In the genomic region with DNA sequence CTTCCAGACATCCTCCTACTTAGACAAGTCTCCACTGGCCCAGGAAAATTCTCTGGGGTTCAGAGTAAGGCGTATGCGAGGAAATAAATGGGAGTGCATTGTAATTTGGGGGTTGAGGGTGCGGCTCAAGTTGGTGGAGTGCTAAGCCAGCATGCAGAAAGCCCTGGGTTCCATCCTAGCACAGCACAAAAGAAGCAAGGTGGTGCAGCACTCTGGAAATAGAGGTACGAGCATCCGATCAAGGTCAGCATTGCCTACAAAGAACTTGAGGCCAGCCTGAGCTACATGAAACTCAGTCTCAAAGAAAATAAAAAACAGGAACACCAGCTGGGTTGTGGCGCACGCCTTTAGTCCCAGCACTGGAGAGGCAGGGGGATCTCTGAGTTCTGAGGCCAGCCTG, we compare ENCODE assay signal across 8 mouse cellular contexts. TPM values are rescaled to one million over a fixed set of nuclear protein-coding genes. Genes with fewer than 3 reads are reported as not detected.
A peak's percentile ranks its signal among the peaks of the same experiment; 100 is the strongest.
DNase-seq lines count a peak whose midpoint lies in the region; ATAC-seq and TF ChIP-seq lines count a peak whose summit lies in the region.

TSS of gene Nanos3 (minus strand) at position 101 of the 400 bp plus-strand sequence.

- TF ChIP-seq CTCF in cerebellum, adult 2 months (IDR thresholded peaks at IDR 0.05; ENCODE audit: borderline replicate concordance, insufficient read depth, low read depth, low read length) = no peak
- TF ChIP-seq CTCF in stomach, postnatal 0 days (IDR thresholded peaks at IDR 0.05; ENCODE audit: low read depth) = no peak

- peak within 1 kb of the TSS; percentile 85 for H3K4me2 ChIP-seq in neural tube, embryonic 11.5 days (ENCODE audit: low read depth)
- peak within 1 kb of the TSS; percentile 75 for H3K4me2 ChIP-seq in limb, embryonic 15.5 days
- peak within 1 kb of the TSS; percentile 95 for H3K4me2 ChIP-seq in stomach, postnatal 0 days (replicated peaks; ENCODE audit: low read depth)

- no peak for TF ChIP-seq POLR2A in cerebellum, adult 2 months (IDR thresholded peaks at IDR 0.05; ENCODE audit: borderline replicate concordance, insufficient read depth, low read length)

- 97% methylated on average over 7 of the region's 7 CpGs for WGBS in cerebellum, adult 2 months
- 89% methylated on average over 7 of the region's 7 CpGs for WGBS in neural tube, embryonic 11.5 days
- 86% methylated on average over 7 of the region's 7 CpGs for WGBS in limb, embryonic 15.5 days
- WGBS in stomach, postnatal 0 days = 79% methylated on average over 7 of the region's 7 CpGs

- peak within 1 kb of the TSS; percentile 88 for H3K4me3 ChIP-seq in cerebellum, adult 2 months (replicated peaks; ENCODE audit: insufficient read depth, low read depth, low read length)
- peak within 1 kb of the TSS; percentile 89 for H3K4me3 ChIP-seq in neural tube, embryonic 11.5 days (ENCODE audit: low read depth, low read length)
- peak within 1 kb of the TSS; percentile 65 for H3K4me3 ChIP-seq in limb, embryonic 15.5 days
- peak within 1 kb of the TSS; percentile 72 for H3K4me3 ChIP-seq in stomach, postnatal 0 days (ENCODE audit: low read depth, low read length)

- H3K27me3 ChIP-seq in cerebellum, adult 2 months (ENCODE audit: control insufficient read depth, insufficient read depth, low read length) = no peaks in the 10 kb centered on the region
- H3K27me3 ChIP-seq in neural tube, embryonic 11.5 days (ENCODE audit: control insufficient read depth, insufficient read depth, low read length) = no peaks in the 10 kb centered on the region
- H3K27me3 ChIP-seq in limb, embryonic 15.5 days = no peaks in the 10 kb centered on the region
- H3K27me3 ChIP-seq in stomach, postnatal 0 days (ENCODE audit: control insufficient read depth, insufficient read depth, low read length) = no peaks in the 10 kb centered on the region

- H3K9ac ChIP-seq in neural tube, embryonic 11.5 days (ENCODE audit: low read length) = peak within 1 kb of the TSS; percentile 100
- H3K9ac ChIP-seq in limb, embryonic 15.5 days = peak within 1 kb of the TSS; percentile 93
- peak within 1 kb of the TSS; percentile 87 for H3K9ac ChIP-seq in stomach, postnatal 0 days (ENCODE audit: low read length)

- no peaks in the 10 kb centered on the region for H3K36me3 ChIP-seq in neural tube, embryonic 11.5 days (ENCODE audit: control insufficient read depth, insufficient read depth, low read length)
- no peaks in the 10 kb centered on the region for H3K36me3 ChIP-seq in limb, embryonic 15.5 days
- H3K36me3 ChIP-seq in stomach, postnatal 0 days (ENCODE audit: control insufficient read depth, insufficient read depth, low read length) = no peaks in the 10 kb centered on the region

- DNase-seq in cerebellum, adult 2 months = no peak
- no peak for DNase-seq in cerebellum, postnatal 10 days
- DNase-seq in neural tube, embryonic 11.5 days (ENCODE audit: low spot score) = no peak
- DNase-seq in neural tube, embryonic 10.5 days (ENCODE audit: extremely low spot score, low spot score) = no peak
- DNase-seq in stomach, postnatal 0 days (ENCODE audit: low spot score) = no peak
- no peak for DNase-seq in thymus, postnatal 4 days
- DNase-seq in gastrocnemius, postnatal 25 days = no peak

- ATAC-seq in neural tube, embryonic 11.5 days (ENCODE audit: insufficient read depth, low FRiP score, low TSS enrichment) = no peak
- no peak for ATAC-seq in limb, embryonic 15.5 days (ENCODE audit: insufficient number of reproducible peaks, low FRiP score, low TSS enrichment, low read depth)
- ATAC-seq in stomach, postnatal 0 days (ENCODE audit: low FRiP score, low TSS enrichment) = no peak

- peaks cover 13% of the 10 kb centered on the region for H3K4me1 ChIP-seq in cerebellum, adult 2 months (ENCODE audit: control insufficient read depth, insufficient read depth, low read length)
- peaks cover 28% of the 10 kb centered on the region for H3K4me1 ChIP-seq in neural tube, embryonic 11.5 days (ENCODE audit: control insufficient read depth, insufficient read depth, low read length)
- peaks cover 51% of the 10 kb centered on the region for H3K4me1 ChIP-seq in limb, embryonic 15.5 days
- H3K4me1 ChIP-seq in stomach, postnatal 0 days (replicated peaks; ENCODE audit: control insufficient read depth, insufficient read depth) = peaks cover 7% of the 10 kb centered on the region

- H3K27ac ChIP-seq in cerebellum, adult 2 months (ENCODE audit: insufficient read depth, low read length) = peak within 1 kb of the TSS; percentile 37; the same call in 1 of the 2 replicates
- peak within 1 kb of the TSS; percentile 90; the same call in 1 of the 2 replicates for H3K27ac ChIP-seq in neural tube, embryonic 11.5 days (ENCODE audit: low read depth, low read length)
- peak within 1 kb of the TSS; percentile 90 for H3K27ac ChIP-seq in limb, embryonic 15.5 days
- no peak within 1 kb of the TSS for H3K27ac ChIP-seq in stomach, postnatal 0 days (replicated peaks)

- no peaks in the 10 kb centered on the region for H3K9me3 ChIP-seq in neural tube, embryonic 11.5 days (ENCODE audit: control insufficient read depth, low read length)
- H3K9me3 ChIP-seq in limb, embryonic 15.5 days = no peaks in the 10 kb centered on the region
- no peaks in the 10 kb centered on the region for H3K9me3 ChIP-seq in stomach, postnatal 0 days (ENCODE audit: control insufficient read depth, low read length)

- TF ChIP-seq EP300 in stomach, postnatal 0 days (optimal IDR thresholded peaks at IDR 0.05) = no peak

RNA-seq across cellular contexts. Expression of gene Nanos3, which starts in this region (rescaled TPM):
- polyA plus RNA-seq in cerebellum, adult 2 months (2012; rRNA removed) = 2.3 and 2.8 TPM in 2 replicates
- 6.2 TPM in 2 replicates for polyA plus RNA-seq in neural tube, embryonic 11.5 days (2014; fragmentation: Nextera tagmentation; extraction: Ambion mirVana)
- polyA plus RNA-seq in limb, embryonic 15.5 days (2015; fragmentation: Nextera tagmentation; extraction: Ambion mirVana) = 1.8 and 3.0 TPM in 2 replicates
- polyA plus RNA-seq in stomach, postnatal 0 days (2015; fragmentation: Nextera tagmentation; extraction: Ambion mirVana) = 2.0 and 4.4 TPM in 2 replicates
- total RNA-seq in gastrocnemius, postnatal 25 days (2021) = not detected
